Mouse (Mus musculus): Measurements from ENCODE around the gene Gm31371.
"Not testable (repeated sequence)": the region's sequence is repeated elsewhere in the genome, so short reads cannot be mapped to it uniquely, and the experiment has no call there.

The Gm31371 gene

GRCm38 (mm10) chr8:19903092-19903491 lies at the start of gene Gm31371:
Gm31371 (plus strand) TSS chr8:19903392.
- in situ Hi-C loops (cut with MboI, MseI) = loop anchor here (10.0 to 25.0 kb wide), 2 partner anchors 932 to 1084 kb away; no protein-coding TSS in a partner anchor

GRCm38 (mm10) chr8:19906425-19907055 lies 3.3 kb downstream of the Gm31371 start:
- in situ Hi-C loops (cut with MboI, MseI) = loop anchor here (10.0 to 25.0 kb wide), 2 partner anchors 928 to 1081 kb away; no protein-coding TSS in a partner anchor

- in situ Hi-C loops (cut with MboI, MseI) = loop anchor here (10.0 to 25.0 kb wide), 2 partner anchors 926 to 1078 kb away; no protein-coding TSS in a partner anchor
These were observed 5.7 kb downstream of the Gm31371 start for GRCm38 (mm10) chr8:19908841-19909321.

GRCm38 (mm10) chr8:19919086-19919485 lies 15.9 kb downstream of the Gm31371 start:
- in situ Hi-C loops (cut with MboI, MseI) = loop anchor here (10.0 to 25.0 kb wide), 2 partner anchors 576 to 1068 kb away; no protein-coding TSS in a partner anchor

- in situ Hi-C loops (cut with MboI, MseI) = loop anchor here (5.0 kb wide), 1 partner anchor 578 kb away; no protein-coding TSS in a partner anchor
These were observed 31.1 kb downstream of the Gm31371 start for GRCm38 (mm10) chr8:19934274-19934673.

GRCm38 (mm10) chr8:19935541-19936030 lies 32.4 kb downstream of the Gm31371 start:
- in situ Hi-C loops (cut with MboI, MseI) = not testable (repeated sequence)

GRCm38 (mm10) chr8:19960935-19961334 lies 57.7 kb downstream of the Gm31371 start:
- in situ Hi-C loops (cut with MboI, MseI) = loop anchor here (5.0 to 10.0 kb wide), 4 partner anchors 144 to 571 kb away; no protein-coding TSS in a partner anchor

- in situ Hi-C loops (cut with MboI, MseI) = loop anchor here (5.0 to 10.0 kb wide), 4 partner anchors 141 to 569 kb away; no protein-coding TSS in a partner anchor
These were observed 60.6 kb downstream of the Gm31371 start for GRCm38 (mm10) chr8:19963766-19964165.

GRCm38 (mm10) chr8:19968151-19968550 lies 65.0 kb downstream of the Gm31371 start:
- in situ Hi-C loops (cut with MboI, MseI) = loop anchor here (10.0 kb wide), 1 partner anchor 137 kb away; no protein-coding TSS in a partner anchor

GRCm38 (mm10) chr8:19975237-19975636 lies 72.0 kb downstream of the Gm31371 start:
- in situ Hi-C loops (cut with MboI, MseI) = loop anchor here (5.0 to 25.0 kb wide), 2 partner anchors 327 to 712 kb away; no protein-coding TSS in a partner anchor
